Mouse (Mus musculus): ENCODE data around the gene Lrrc51.

DNA sequence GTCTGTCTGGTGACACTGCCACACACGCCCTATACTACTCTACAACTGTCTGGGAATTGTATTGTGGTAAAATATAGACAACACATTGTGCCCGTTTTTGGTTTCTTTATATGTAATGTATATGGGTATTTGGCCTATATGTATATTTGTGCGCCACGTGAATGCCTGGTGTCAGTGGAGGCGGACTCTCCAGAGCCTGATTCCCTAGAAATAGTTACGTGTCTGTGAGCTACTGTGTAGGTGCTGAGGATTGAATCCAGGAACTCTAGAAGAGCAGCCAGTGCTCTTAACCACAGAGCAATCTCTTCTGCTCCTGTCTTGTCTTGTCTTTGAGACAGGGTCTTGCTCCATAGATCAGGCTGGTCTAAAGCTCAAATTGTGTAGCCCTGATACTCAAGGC lies 47.4 kb downstream of the Lrrc51 start:
- TF ChIP-seq CTCF (IDR thresholded peaks at IDR 0.05; ENCODE audit: extremely low read depth, insufficient read depth, low read length) (no peak), POLR2A (IDR thresholded peaks at IDR 0.05; ENCODE audit: extremely low read depth, insufficient read depth, low read length) (no peak)

All from cortical plate, adult 2 months (tissue).